Mouse (Mus musculus): ENCODE data around the gene 3100002H09Rik.

- TF ChIP-seq CTCF (IDR thresholded peaks at IDR 0.05 in 2 of 3, conservative IDR thresholded peaks at IDR 0.05 in 1 of 3; ENCODE audit: control insufficient read depth in 1 of 3, insufficient read depth in 1 of 3, low read depth in 2 of 3, low read length in 3 of 3, poor library complexity in 1 of 3, severe bottlenecking in 1 of 3) (no peak), MYC (IDR thresholded peaks at IDR 0.05; ENCODE audit: low read depth, low read length) (no peak), TAL1 (IDR thresholded peaks at IDR 0.05; ENCODE audit: low read length) (no peak), RAD21 (IDR thresholded peaks at IDR 0.05; ENCODE audit: low read depth, low read length) (no peak), POLR2A (IDR thresholded peaks at IDR 0.05; ENCODE audit: control insufficient read depth in 1 of 2, insufficient read depth in 1 of 2, low read depth in 1 of 2, low read length in 2 of 2, poor library complexity in 1 of 2) (no peak), RCOR1 (IDR thresholded peaks at IDR 0.05; ENCODE audit: low read depth, low read length) (no peak), USF1 (IDR thresholded peaks at IDR 0.05; ENCODE audit: low read depth, low read length) (no peak), ZC3H11A (IDR thresholded peaks at IDR 0.05; ENCODE audit: low read depth, low read length) (no peak), MAX (IDR thresholded peaks at IDR 0.05; ENCODE audit: low read length) (no peak), E2F4 (IDR thresholded peaks at IDR 0.05; ENCODE audit: borderline replicate concordance, low read depth, low read length) (no peak), TCF12 (IDR thresholded peaks at IDR 0.05; ENCODE audit: low read depth, low read length) (no peak), KAT2A (conservative IDR thresholded peaks at IDR 0.05; ENCODE audit: low read depth, low read length) (no peak), MEF2A (IDR thresholded peaks at IDR 0.05; ENCODE audit: extremely low read depth, insufficient replicate concordance, low read depth, low read length, poor library complexity, severe bottlenecking) (no peak), ZKSCAN1 (IDR thresholded peaks at IDR 0.05; ENCODE audit: low read depth, low read length) (no peak)
These were observed 537 bp downstream of the 3100002H09Rik start for GRCm38 (mm10) chr4:124610066-124610465.

Data from MEL (cell line).